Mouse (Mus musculus) ES-E14 (cell line): ENCODE measurements at regions not wholly inside any gene's neighbourhood (a gene's known extent, or its start where the extent isn't known, plus 50 kb on each side); places are given as distances from the start of the nearest gene placed in this dataset.

Experiments used
- HCFC1 ChIP-seq: IDR thresholded peaks from 2 replicates; pipeline ENCODE4 v1.6.1; 2012; ENCODE audit warnings: low read length, inconsistent platforms, borderline replicate concordance; ENCODE audit not compliant: insufficient read depth
- MAFK ChIP-seq: IDR thresholded peaks from 2 replicates; pipeline ENCODE4 v1.6.1; 2014; ENCODE audit warnings: mild to moderate bottlenecking, low read depth, low read length, inconsistent platforms; ENCODE audit not compliant: insufficient read depth
- ZC3H11A ChIP-seq: IDR thresholded peaks from 2 replicates; pipeline ENCODE4 v1.6.1; 2012; ENCODE audit warnings: low read depth, mild to moderate bottlenecking, inconsistent platforms, low read length, borderline replicate concordance
- ZNF384 ChIP-seq: IDR thresholded peaks from 2 replicates; pipeline ENCODE4 v1.6.1; 2012; ENCODE audit warnings: low read depth, low read length, inconsistent platforms

DNA sequence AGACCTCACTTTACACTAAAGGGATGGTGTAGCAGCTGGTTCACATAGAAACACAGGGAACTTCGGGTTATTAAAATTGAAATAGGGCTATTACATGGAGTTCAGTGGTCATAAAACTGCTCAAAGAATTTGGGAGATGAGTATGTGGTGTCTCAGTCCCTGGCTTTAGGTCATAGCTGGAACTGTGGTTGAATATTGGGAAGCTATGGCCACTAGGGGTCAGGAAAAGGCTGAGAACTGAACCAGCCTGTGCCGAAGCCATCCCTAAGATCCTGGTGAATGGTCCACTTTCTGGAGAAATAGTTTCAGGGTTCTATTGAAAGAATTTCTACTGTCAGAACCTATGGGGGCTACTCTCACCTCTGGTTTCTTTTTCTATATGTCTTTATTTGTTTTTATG is 229.0 kb downstream of the Ankrd50 start:
- TF ChIP-seq ZNF384 = no peak
- no peak for TF ChIP-seq MAFK
- TF ChIP-seq ZC3H11A = peak; percentile 78
- TF ChIP-seq HCFC1 = no peak
